Mouse (Mus musculus): ENCODE data around the gene Gpr107. TPM values are rescaled to one million over a fixed set of nuclear protein-coding genes. Genes with fewer than 3 reads are reported as not detected.

The Gpr107 gene
- total and polyA plus RNA-seq, 3 experiments, result 16.4 to 18.3 TPM; not detected in 1

DNA sequence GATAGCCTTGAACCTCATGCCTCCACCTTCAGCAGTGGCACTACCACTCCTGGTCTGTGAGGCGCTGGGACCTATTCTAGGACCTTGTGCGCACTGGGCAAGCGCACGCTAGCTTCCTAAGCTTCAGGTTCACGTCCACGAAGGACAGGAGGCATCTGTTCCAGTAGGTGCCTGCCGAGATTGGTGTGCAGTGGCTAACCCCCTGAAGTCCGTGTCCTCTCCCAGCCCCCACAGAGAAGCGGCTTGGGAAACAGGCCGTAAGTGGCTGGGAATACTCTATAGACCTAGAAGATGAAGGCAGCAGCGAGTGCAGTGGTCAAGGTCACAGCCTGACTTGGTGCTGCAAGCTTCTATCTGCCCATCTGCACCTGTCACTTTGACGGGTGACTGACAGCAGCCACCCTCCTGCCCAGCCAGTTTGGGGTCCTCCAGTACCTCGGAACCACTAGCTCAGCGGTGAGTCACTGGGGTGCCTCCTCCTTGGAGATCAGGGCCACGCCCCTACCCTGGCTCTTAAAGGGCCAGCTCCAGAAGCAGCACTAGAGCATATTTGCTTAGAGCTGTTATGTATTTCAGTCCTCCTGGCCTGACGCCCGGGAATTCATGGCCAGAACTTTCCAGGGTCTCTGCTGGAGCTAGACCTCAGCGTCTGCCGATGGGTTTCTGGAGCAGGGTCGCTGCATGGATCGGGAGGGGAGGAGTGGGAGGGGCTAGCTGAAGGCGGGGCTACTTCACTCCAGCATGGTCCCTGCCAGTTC lies 106.7 kb downstream of the Gpr107 start:
- Histone ChIP-seq H3K27ac (ENCODE audit: control insufficient read depth, low read depth, low read length) (no peak overlapping the region), H3K36me3 (ENCODE audit: control insufficient read depth in 1 of 2, insufficient read depth in 2 of 2, low read length in 2 of 2) (no peaks in the 10 kb centered on the region), H3K27me3 (ENCODE audit: control insufficient read depth in 1 of 2, insufficient read depth in 2 of 2, low read length in 2 of 2) (no peaks in the 10 kb centered on the region), H3K9me3 (replicated peaks; ENCODE audit: insufficient read depth, low read length) (no peaks in the 10 kb centered on the region), H3K4me1 (ENCODE audit: control insufficient read depth in 1 of 2, insufficient read depth in 2 of 2, low read length in 2 of 2) (peaks cover 0 to 4% of the 10 kb centered on the region in 2 experiments; a peak in 1 of 4 replicates), H3K79me2 (ENCODE audit: control insufficient read depth, insufficient read depth, low read length, poor library complexity) (no peaks in the 10 kb centered on the region), H3K9ac (ENCODE audit: control insufficient read depth, low read depth, low read length, poor library complexity, severe bottlenecking) (peak overlapping the region; percentile 20; the same call in 1 of the 2 replicates), H3K4me3 (ENCODE audit: control insufficient read depth in 1 of 2, insufficient read depth in 1 of 2, low read depth in 2 of 2, low read length in 2 of 2) (peak overlapping the region; percentile 40 to 47; a peak in 3 of 4 replicates)
- DNase-seq (ENCODE audit: low read depth, low spot score), result peak; percentile 71
- TF ChIP-seq ELF1 (IDR thresholded peaks at IDR 0.05; ENCODE audit: low read depth, low read length) (no peak), GABPA (IDR thresholded peaks at IDR 0.05; ENCODE audit: low read depth, low read length) (no peak), SIN3A (IDR thresholded peaks at IDR 0.05; ENCODE audit: low read length) (peak; percentile 25; the same call in 1 of the 2 replicates), ZNF384 (IDR thresholded peaks at IDR 0.05; ENCODE audit: low read depth, low read length) (no peak), ZMIZ1 (IDR thresholded peaks at IDR 0.05; ENCODE audit: low read depth, low read length) (no peak), USF2 (IDR thresholded peaks at IDR 0.05; ENCODE audit: borderline replicate concordance in 1 of 2, insufficient read depth in 1 of 2, low read depth in 1 of 2, low read length in 2 of 2) (no peak), MAZ (IDR thresholded peaks at IDR 0.05; ENCODE audit: low read depth, low read length) (no peak)

DNA sequence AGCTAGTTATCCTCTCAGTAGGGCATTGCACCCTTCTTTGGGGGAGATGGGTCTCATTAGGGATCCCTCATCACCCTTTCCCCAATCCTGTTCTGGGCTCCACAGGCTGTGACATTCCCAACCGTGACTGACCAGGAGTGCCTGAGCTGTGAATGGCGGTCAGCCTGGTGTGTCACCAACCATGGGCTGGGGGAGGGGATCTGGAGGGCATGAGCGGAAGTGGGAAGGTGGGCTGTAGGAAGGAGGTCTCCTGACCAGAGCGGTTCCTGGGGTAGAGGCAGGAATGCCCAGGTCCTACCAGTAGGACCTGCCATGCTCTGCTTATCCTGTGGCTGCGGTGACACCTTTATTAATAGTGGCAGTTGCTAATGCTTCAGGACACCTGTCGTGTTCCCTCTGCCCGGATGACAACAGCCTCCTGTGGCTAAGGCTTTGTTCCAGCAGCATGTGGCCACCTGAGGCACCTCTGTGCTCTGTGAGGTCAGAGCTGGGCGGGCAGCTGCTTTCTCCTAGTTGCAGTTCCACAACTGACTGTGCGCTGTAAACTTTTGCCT lies 107.3 kb downstream of the Gpr107 start:
- no peak overlapping the region for H3K27ac ChIP-seq (ENCODE audit: control insufficient read depth, low read depth, low read length)
- no peaks in the 10 kb centered on the region for H3K79me2 ChIP-seq (ENCODE audit: control insufficient read depth, insufficient read depth, low read length, poor library complexity)
- no peak overlapping the region for H3K9ac ChIP-seq (ENCODE audit: control insufficient read depth, low read depth, low read length, poor library complexity, severe bottlenecking)
- H3K9me3 ChIP-seq (replicated peaks; ENCODE audit: insufficient read depth, low read length), result no peaks in the 10 kb centered on the region
- no peaks in the 10 kb centered on the region for H3K27me3 ChIP-seq (ENCODE audit: control insufficient read depth in 1 of 2, insufficient read depth in 2 of 2, low read length in 2 of 2)
- H3K4me3 ChIP-seq (ENCODE audit: control insufficient read depth in 1 of 2, insufficient read depth in 1 of 2, low read depth in 2 of 2, low read length in 2 of 2), result peak overlapping the region in 1 of 2 experiments; percentile 47; a peak in 1 of 4 replicates
- no peaks in the 10 kb centered on the region for H3K36me3 ChIP-seq (ENCODE audit: control insufficient read depth in 1 of 2, insufficient read depth in 2 of 2, low read length in 2 of 2)
- DNase-seq (ENCODE audit: low read depth, low spot score), result no peak
- TF ChIP-seq GATA1 (IDR thresholded peaks at IDR 0.05; ENCODE audit: low read depth, low read length) (no peak), TBP (IDR thresholded peaks at IDR 0.05; ENCODE audit: low read depth, low read length) (no peak)
- peaks cover 0 to 4% of the 10 kb centered on the region in 2 experiments; a peak in 1 of 4 replicates for H3K4me1 ChIP-seq (ENCODE audit: control insufficient read depth in 1 of 2, insufficient read depth in 2 of 2, low read length in 2 of 2)

DNA sequence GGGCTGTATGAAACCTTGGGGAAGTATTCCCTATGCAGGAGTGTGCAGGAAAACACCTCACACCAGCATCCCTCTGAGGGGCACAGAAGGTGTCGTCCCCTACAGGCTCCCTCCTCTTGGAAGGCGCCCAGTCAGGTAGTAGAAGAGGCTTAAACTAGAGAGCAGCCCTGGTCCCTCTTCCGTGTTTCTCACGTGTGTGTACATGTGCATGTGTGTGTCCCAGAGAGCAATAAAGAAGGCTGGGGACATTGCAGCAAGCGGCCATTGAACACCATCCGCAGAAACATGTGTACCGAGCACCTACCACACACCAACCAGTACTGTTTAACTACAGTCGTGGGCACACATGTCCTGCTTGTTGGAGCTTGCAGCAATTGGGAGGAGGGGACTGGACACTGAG lies 108.4 kb downstream of the Gpr107 start:
- Histone ChIP-seq H3K9me3 (replicated peaks; ENCODE audit: insufficient read depth, low read length) (no peaks in the 10 kb centered on the region), H3K36me3 (ENCODE audit: control insufficient read depth in 1 of 2, insufficient read depth in 2 of 2, low read length in 2 of 2) (no peaks in the 10 kb centered on the region), H3K27ac (ENCODE audit: control insufficient read depth, low read depth, low read length) (no peak overlapping the region), H3K9ac (ENCODE audit: control insufficient read depth, low read depth, low read length, poor library complexity, severe bottlenecking) (no peak overlapping the region), H3K27me3 (ENCODE audit: control insufficient read depth in 1 of 2, insufficient read depth in 2 of 2, low read length in 2 of 2) (no peaks in the 10 kb centered on the region), H3K79me2 (ENCODE audit: control insufficient read depth, insufficient read depth, low read length, poor library complexity) (no peaks in the 10 kb centered on the region), H3K4me1 (ENCODE audit: control insufficient read depth in 1 of 2, insufficient read depth in 2 of 2, low read length in 2 of 2) (peaks cover 0 to 4% of the 10 kb centered on the region in 2 experiments; a peak in 1 of 4 replicates), H3K4me3 (ENCODE audit: control insufficient read depth in 1 of 2, insufficient read depth in 1 of 2, low read depth in 2 of 2, low read length in 2 of 2) (no peak overlapping the region)
- TF ChIP-seq NRF1 (IDR thresholded peaks at IDR 0.05; ENCODE audit: insufficient read depth, low read depth, low read length, poor library complexity, severe bottlenecking), result no peak
- DNase-seq (ENCODE audit: low read depth, low spot score), result no peak
